Mouse (Mus musculus) embryonic fibroblast, embryonic 13.5 days (primary cell): Measurements from ENCODE around the gene Vdr.

ENCODE experiments used
- CTCF ChIP-seq: IDR thresholded peaks from 2 replicates; pipeline ENCODE4 v1.5.1; 2011; ENCODE audit warnings: mild to moderate bottlenecking, control low read depth, low read length, moderate library complexity, borderline replicate concordance; ENCODE audit not compliant: insufficient read depth
- POLR2A ChIP-seq: IDR thresholded peaks from 2 replicates; pipeline ENCODE4 v1.6.1; 2011; ENCODE audit warnings: low read depth, mild to moderate bottlenecking, control low read depth, low read length, moderate library complexity

DNA sequence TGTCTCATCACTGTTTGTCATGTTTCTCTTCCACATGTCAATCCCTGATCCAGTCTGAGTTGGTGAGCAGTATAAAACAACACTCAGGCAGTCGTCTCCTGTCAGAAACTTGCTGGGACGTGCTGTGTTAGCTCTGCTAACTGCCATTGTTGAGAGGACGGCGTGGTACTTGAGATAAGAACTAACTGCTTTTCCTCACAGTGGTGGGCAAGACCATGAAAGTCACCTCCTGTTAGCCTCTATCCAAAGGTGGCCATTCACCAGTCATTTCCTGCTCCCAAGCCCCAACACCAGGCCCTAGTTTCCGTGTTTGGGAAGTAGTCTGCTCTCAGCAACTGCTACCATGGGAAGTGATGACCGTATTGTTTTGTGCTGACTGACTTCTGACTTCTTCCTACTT, 45.3 kb downstream of the Vdr start:
- TF ChIP-seq CTCF (no peak), POLR2A (no peak)
